Mouse (Mus musculus) limb, embryonic 12.5 days (tissue): ENCODE data around the gene Ccdc18. TPM values are rescaled to one million over a fixed set of nuclear protein-coding genes. Genes with fewer than 3 reads are reported as not detected.
"Not testable (repeated sequence)": the region's sequence is repeated elsewhere in the genome, so short reads cannot be mapped to it uniquely, and the experiment has no call there.

Experiments used
- ATAC-seq: fragments of 200-750 bp; cut with Nextera tagmentation; 2 replicates; pipeline ENCODE4 v1.8.0; 2017; ENCODE audit warnings: low read depth, moderate TSS enrichment; ENCODE audit not compliant: insufficient number of reproducible peaks, insufficient read depth, low FRiP score, low TSS enrichment
- H3K27ac ChIP-seq: fragments of 300-500 bp; sonication (generic); 2 replicates; pipeline ENCODE4 v1.5.1; 2016; ENCODE audit warnings: mild to moderate bottlenecking, moderate library complexity
- H3K27me3 ChIP-seq: fragments of 300-500 bp; sonication (generic); 2 replicates; pipeline ENCODE4 v1.6.1; 2016; ENCODE audit warnings: mild to moderate bottlenecking, moderate library complexity
- H3K36me3 ChIP-seq: fragments of 300-500 bp; sonication (generic); 2 replicates; pipeline ENCODE4 v1.6.1; 2016; ENCODE audit warnings: mild to moderate bottlenecking, moderate library complexity
- H3K4me1 ChIP-seq: fragments of 300-500 bp; sonication (generic); replicated peaks from 2 replicates; pipeline ENCODE4 v1.6.1; 2016
- H3K4me2 ChIP-seq: fragments of 300-500 bp; sonication (generic); 2 replicates; pipeline ENCODE4 v1.6.1; 2016; ENCODE audit warnings: mild to moderate bottlenecking, moderate library complexity
- H3K4me3 ChIP-seq: fragments of 300-500 bp; sonication (generic); replicated peaks from 2 replicates; pipeline ENCODE4 v1.5.1; 2016; ENCODE audit warnings: mild to moderate bottlenecking
- H3K9ac ChIP-seq: fragments of 300-500 bp; sonication (generic); replicated peaks from 2 replicates; pipeline ENCODE4 v1.6.1; 2016; ENCODE audit warnings: mild to moderate bottlenecking, moderate library complexity
- H3K9me3 ChIP-seq: fragments of 300-500 bp; sonication (generic); 2 replicates; pipeline ENCODE4 v1.6.1; 2016; ENCODE audit warnings: mild to moderate bottlenecking, moderate library complexity
- WGBS: fragments of 180-500 bp; shearing (Covaris S2); methylation state at CpG from one replicate; pipeline ENCODE4 v1.1.7; 2016; 5-methylcytosine and 5-hydroxymethylcytosine counted together
- polyA plus RNA-seq: library from polyadenylated mRNA; unstranded; fragments of >200 nt; fragmentation: Nextera tagmentation; extraction: Ambion mirVana; gene quantifications from 2 replicates; pipeline ENCODE4 v1.2.1, GENCODE M21; 2016

The Ccdc18 gene
- polyA plus RNA-seq, result 13.1 and 14.4 TPM in 2 replicates

GRCm38 (mm10) chr5:108132441-108133243 lies at the start of gene Ccdc18, which contains the start of gene Tmed5:
Gene Ccdc18 (plus strand): TSS chr5:108132875.
Gene Tmed5 (minus strand): TSS chr5:108132620.
- peak within 1 kb of the TSS; percentile 91 for H3K27ac ChIP-seq
- H3K4me2 ChIP-seq, result peak within 1 kb of the TSS; percentile 71
- peak within 1 kb of the TSS; percentile 76 for H3K4me3 ChIP-seq
- H3K9ac ChIP-seq, result peak within 1 kb of the TSS; percentile 73
- under 1% methylated on average over 65 of the region's 65 CpGs for WGBS
- peak; percentile 99 for ATAC-seq
- peaks cover 5% of the 10 kb centered on the region; the same call in 1 of the 2 replicates for H3K4me1 ChIP-seq
- H3K9me3 ChIP-seq, result no peaks in the 10 kb centered on the region
- no peaks in the 10 kb centered on the region for H3K27me3 ChIP-seq
- peaks cover 16% of the 10 kb centered on the region; the same call in 1 of the 2 replicates for H3K36me3 ChIP-seq

- no peak overlapping the region for H3K4me3 ChIP-seq
- H3K27ac ChIP-seq, result no peak overlapping the region
- H3K9me3 ChIP-seq, result no peaks in the 10 kb centered on the region
- 87% methylated on average over 2 of the region's 2 CpGs for WGBS
- peaks cover 81% of the 10 kb centered on the region for H3K36me3 ChIP-seq
- no peaks in the 10 kb centered on the region for H3K4me1 ChIP-seq
- no peak overlapping the region for H3K4me2 ChIP-seq
- ATAC-seq, result no peak
- H3K27me3 ChIP-seq, result no peaks in the 10 kb centered on the region
- no peak overlapping the region for H3K9ac ChIP-seq
These were observed 47.2 kb upstream of the Ccdc18 start for GRCm38 (mm10) chr5:108085440-108085839.

GRCm38 (mm10) chr5:108092731-108093130 lies 39.9 kb upstream of the Ccdc18 start:
- not testable (repeated sequence) for H3K4me2 ChIP-seq, ATAC-seq, H3K4me1 ChIP-seq, H3K9ac ChIP-seq, H3K4me3 ChIP-seq, H3K27ac ChIP-seq, H3K27me3 ChIP-seq, H3K9me3 ChIP-seq
- WGBS, result 95% methylated on average over 8 of the region's 8 CpGs
- peaks cover 74% of the 10 kb centered on the region for H3K36me3 ChIP-seq

- Histone ChIP-seq H3K9ac (no peak overlapping the region), H3K27me3 (no peaks in the 10 kb centered on the region), H3K36me3 (peaks cover 71% of the 10 kb centered on the region), H3K4me3 (no peak overlapping the region), H3K4me1 (no peaks in the 10 kb centered on the region), H3K27ac (no peak overlapping the region), H3K9me3 (no peaks in the 10 kb centered on the region), H3K4me2 (no peak overlapping the region)
- 92% methylated on average over 3 of the region's 3 CpGs for WGBS
- no peak for ATAC-seq
These were observed 35.0 kb upstream of the Ccdc18 start for GRCm38 (mm10) chr5:108097676-108098075.

- Histone ChIP-seq H3K36me3 (peaks cover 74% of the 10 kb centered on the region), H3K27ac (no peak overlapping the region), H3K27me3 (no peaks in the 10 kb centered on the region), H3K4me3 (no peak overlapping the region), H3K9me3 (no peaks in the 10 kb centered on the region), H3K4me2 (no peak overlapping the region), H3K4me1 (no peaks in the 10 kb centered on the region), H3K9ac (no peak overlapping the region)
- no peak for ATAC-seq
These were observed 32.5 kb upstream of the Ccdc18 start for GRCm38 (mm10) chr5:108100196-108100595.

GRCm38 (mm10) chr5:108104306-108104705 lies 28.4 kb upstream of the Ccdc18 start:
- H3K36me3 ChIP-seq, result peaks cover 64% of the 10 kb centered on the region
- no peak for ATAC-seq
- H3K4me2 ChIP-seq, result no peak overlapping the region
- H3K4me1 ChIP-seq, result no peaks in the 10 kb centered on the region
- no peak overlapping the region for H3K9ac ChIP-seq
- no peak overlapping the region for H3K27ac ChIP-seq
- no peaks in the 10 kb centered on the region for H3K27me3 ChIP-seq
- 90% methylated on average over 5 of the region's 5 CpGs for WGBS
- H3K9me3 ChIP-seq, result no peaks in the 10 kb centered on the region
- no peak overlapping the region for H3K4me3 ChIP-seq

- H3K4me2 ChIP-seq, result no peak overlapping the region
- no peaks in the 10 kb centered on the region for H3K27me3 ChIP-seq
- no peak overlapping the region for H3K4me3 ChIP-seq
- peaks cover 37% of the 10 kb centered on the region for H3K36me3 ChIP-seq
- no peaks in the 10 kb centered on the region for H3K9me3 ChIP-seq
- no peaks in the 10 kb centered on the region for H3K4me1 ChIP-seq
- H3K27ac ChIP-seq, result no peak overlapping the region
- no peak overlapping the region for H3K9ac ChIP-seq
- WGBS, result 91% methylated on average over 7 of the region's 7 CpGs
- no peak for ATAC-seq
These were observed 23.3 kb upstream of the Ccdc18 start for GRCm38 (mm10) chr5:108109346-108109745.

- H3K27me3 ChIP-seq, result no peaks in the 10 kb centered on the region
These were observed 15.0 kb upstream of the Ccdc18 start for GRCm38 (mm10) chr5:108117693-108118092.

GRCm38 (mm10) chr5:108120221-108120900 lies 12.3 kb upstream of the Ccdc18 start:
- H3K9ac ChIP-seq, result no peak overlapping the region
- H3K27me3 ChIP-seq, result no peaks in the 10 kb centered on the region
- H3K36me3 ChIP-seq, result peaks cover 8% of the 10 kb centered on the region; the same call in 1 of the 2 replicates
- H3K4me2 ChIP-seq, result no peak overlapping the region
- WGBS, result 87% methylated on average over 9 of the region's 9 CpGs
- H3K27ac ChIP-seq, result no peak overlapping the region
- no peaks in the 10 kb centered on the region for H3K9me3 ChIP-seq
- H3K4me3 ChIP-seq, result no peak overlapping the region
- peaks cover 4% of the 10 kb centered on the region; the same call in 1 of the 2 replicates for H3K4me1 ChIP-seq
- no peak for ATAC-seq

More at GRCm38 (mm10) chr5:108117693-108118092, 15.0 kb upstream of the Ccdc18 start:
- H3K9me3 ChIP-seq, result no peaks in the 10 kb centered on the region
- peaks cover 6% of the 10 kb centered on the region; the same call in 1 of the 2 replicates for H3K4me1 ChIP-seq
- WGBS, result 88% methylated on average over 4 of the region's 4 CpGs
- peaks cover 8% of the 10 kb centered on the region; the same call in 1 of the 2 replicates for H3K36me3 ChIP-seq
- H3K4me3 ChIP-seq, result no peak overlapping the region
- H3K27ac ChIP-seq, result no peak overlapping the region
- no peak overlapping the region for H3K9ac ChIP-seq
- no peak for ATAC-seq
- H3K4me2 ChIP-seq, result no peak overlapping the region

GRCm38 (mm10) chr5:108131849-108132440 lies 730 bp upstream of the Ccdc18 start:
- under 1% methylated on average over 32 of the region's 32 CpGs for WGBS
- H3K36me3 ChIP-seq, result peaks cover 16% of the 10 kb centered on the region; the same call in 1 of the 2 replicates
- peak; percentile 48; the same call in 1 of the 2 replicates for ATAC-seq

GRCm38 (mm10) chr5:108152592-108152991 lies 19.9 kb downstream of the Ccdc18 start:
- Histone ChIP-seq H3K36me3 (no peaks in the 10 kb centered on the region; the same call in 1 of the 2 replicates), H3K4me1 (no peaks in the 10 kb centered on the region), H3K9ac (no peak overlapping the region), H3K4me2 (no peak overlapping the region), H3K27me3 (no peaks in the 10 kb centered on the region), H3K27ac (no peak overlapping the region), H3K4me3 (no peak overlapping the region), H3K9me3 (no peaks in the 10 kb centered on the region)
- WGBS, result 94% methylated on average over 1 of the region's 1 CpGs
- ATAC-seq, result no peak

More at GRCm38 (mm10) chr5:108131849-108132440, 730 bp upstream of the Ccdc18 start:
- Histone ChIP-seq H3K9me3 (no peaks in the 10 kb centered on the region), H3K4me1 (peaks cover 5% of the 10 kb centered on the region; the same call in 1 of the 2 replicates), H3K4me2 (peak overlapping the region; percentile 71), H3K4me3 (peak overlapping the region; percentile 76), H3K27me3 (no peaks in the 10 kb centered on the region), H3K9ac (peak overlapping the region; percentile 69), H3K27ac (peak overlapping the region; percentile 91)
